Mouse (Mus musculus) midbrain, embryonic 15.5 days (tissue): ENCODE results near the gene Ubd. TPM values are rescaled to one million over a fixed set of nuclear protein-coding genes. Genes with fewer than 3 reads are reported as not detected.
"Not testable (repeated sequence)": the region's sequence is repeated elsewhere in the genome, so short reads cannot be mapped to it uniquely, and the experiment has no call there.

Source experiments
- ATAC-seq: fragments of 200-750 bp; cut with Nextera tagmentation; replicated peaks from 2 replicates; pipeline ENCODE4 v1.8.0; 2017; ENCODE audit warnings: moderate TSS enrichment
- H3K27ac ChIP-seq: fragments of 300-500 bp; sonication (generic); 2 replicates; pipeline ENCODE4 v1.5.1; 2015; ENCODE audit warnings: mild to moderate bottlenecking, inconsistent platforms
- H3K27me3 ChIP-seq: fragments of 300-500 bp; sonication (generic); replicated peaks from 2 replicates; pipeline ENCODE4 v1.6.1; 2015; ENCODE audit warnings: inconsistent platforms
- H3K36me3 ChIP-seq: fragments of 300-500 bp; sonication (generic); replicated peaks from 2 replicates; pipeline ENCODE4 v1.6.1; 2015; ENCODE audit warnings: inconsistent platforms
- H3K4me1 ChIP-seq: fragments of 300-500 bp; sonication (generic); 2 replicates; pipeline ENCODE4 v1.6.1; 2015; ENCODE audit warnings: inconsistent platforms
- H3K4me2 ChIP-seq: fragments of 300-500 bp; sonication (generic); 2 replicates; pipeline ENCODE4 v1.6.1; 2015; ENCODE audit warnings: inconsistent platforms, mild to moderate bottlenecking, moderate library complexity
- H3K4me3 ChIP-seq: fragments of 300-500 bp; sonication (generic); 2 replicates; pipeline ENCODE4 v1.5.1; 2015; ENCODE audit warnings: mild to moderate bottlenecking, inconsistent platforms
- H3K9ac ChIP-seq: fragments of 300-500 bp; sonication (generic); 2 replicates; pipeline ENCODE4 v1.6.1; 2015; ENCODE audit warnings: mild to moderate bottlenecking, inconsistent platforms
- H3K9me3 ChIP-seq: fragments of 300-500 bp; sonication (generic); 2 replicates; pipeline ENCODE4 v1.6.1; 2016; ENCODE audit warnings: inconsistent platforms
- WGBS: fragments of 180-500 bp; shearing (Covaris S2); methylation state at CpG from one replicate; pipeline ENCODE4 v1.1.7; 2015; ENCODE audit warnings: mixed read lengths; 5-methylcytosine and 5-hydroxymethylcytosine counted together
- polyA plus RNA-seq: library from polyadenylated mRNA; unstranded; fragments of >200 nt; fragmentation: Nextera tagmentation; extraction: Ambion mirVana; gene quantifications from 2 replicates; pipeline ENCODE4 v1.2.1, GENCODE M21; 2015

Ubd gene
- polyA plus RNA-seq, 1 experiment from 2014 or later = not detected

DNA sequence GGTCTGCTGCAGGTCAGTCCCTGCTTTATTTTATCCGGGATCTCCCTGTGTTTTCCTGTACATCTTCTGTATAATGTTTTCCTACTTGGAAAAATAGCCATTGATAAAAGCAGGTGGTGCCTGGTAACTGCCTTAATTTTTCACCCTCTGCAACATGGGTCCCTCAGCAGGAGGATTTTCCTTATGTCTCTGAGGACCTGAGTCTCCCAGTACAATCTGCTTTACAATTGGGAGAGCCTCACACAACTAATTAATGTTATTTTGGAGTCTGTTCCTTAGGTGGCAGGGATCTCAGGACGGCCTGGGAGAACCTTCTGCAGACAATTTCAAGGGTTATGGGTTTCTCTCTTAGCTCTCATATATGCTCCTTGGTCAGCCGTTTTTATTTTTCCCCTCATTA, 19.3 kb downstream of the Ubd start, which contains the start of gene Olfr95:
TSS of gene Olfr95 (minus strand) at position 101 of the 400 bp plus-strand sequence.
- no peak within 1 kb of the TSS for H3K9ac ChIP-seq
- no peak within 1 kb of the TSS for H3K4me2 ChIP-seq
- 83% methylated on average over 3 of the region's 3 CpGs for WGBS
- no peak within 1 kb of the TSS for H3K27ac ChIP-seq
- no peak within 1 kb of the TSS for H3K4me3 ChIP-seq
- ATAC-seq = no peak
- H3K36me3 ChIP-seq = no peaks in the 10 kb centered on the region
- H3K4me1 ChIP-seq = no peaks in the 10 kb centered on the region
- no peaks in the 10 kb centered on the region for H3K9me3 ChIP-seq
- 0 out of 2 replicates have a peak, but pooled peaks cover 2% of the 10 kb centered on the region for H3K27me3 ChIP-seq

DNA sequence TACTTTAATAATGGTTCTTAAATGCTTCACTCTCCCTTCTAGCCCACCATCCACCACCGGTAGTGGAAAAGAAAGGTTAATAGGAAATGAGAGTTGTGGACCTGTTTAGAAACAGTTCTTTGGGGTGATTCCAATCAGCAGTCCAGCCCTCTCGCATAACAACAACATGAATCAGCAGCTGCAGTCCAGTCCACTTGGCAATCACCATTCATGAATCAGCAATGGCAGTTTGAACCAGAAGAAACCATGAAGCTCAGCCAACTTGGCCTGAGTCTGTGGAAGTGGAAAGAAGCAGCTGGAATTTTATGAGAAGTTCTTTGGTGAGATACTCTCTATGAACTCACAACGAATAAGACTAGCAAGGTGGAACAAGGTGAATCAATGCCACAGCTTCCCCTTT, 24.8 kb downstream of the Ubd start:
- Histone ChIP-seq H3K9me3 (no peaks in the 10 kb centered on the region), H3K4me3 (no peak overlapping the region), H3K9ac (no peak overlapping the region), H3K27me3 (no peaks in the 10 kb centered on the region), H3K36me3 (no peaks in the 10 kb centered on the region), H3K4me2 (no peak overlapping the region), H3K27ac (no peak overlapping the region), H3K4me1 (no peaks in the 10 kb centered on the region)
- ATAC-seq = no peak
- 86% methylated on average over 3 of the region's 3 CpGs for WGBS

DNA sequence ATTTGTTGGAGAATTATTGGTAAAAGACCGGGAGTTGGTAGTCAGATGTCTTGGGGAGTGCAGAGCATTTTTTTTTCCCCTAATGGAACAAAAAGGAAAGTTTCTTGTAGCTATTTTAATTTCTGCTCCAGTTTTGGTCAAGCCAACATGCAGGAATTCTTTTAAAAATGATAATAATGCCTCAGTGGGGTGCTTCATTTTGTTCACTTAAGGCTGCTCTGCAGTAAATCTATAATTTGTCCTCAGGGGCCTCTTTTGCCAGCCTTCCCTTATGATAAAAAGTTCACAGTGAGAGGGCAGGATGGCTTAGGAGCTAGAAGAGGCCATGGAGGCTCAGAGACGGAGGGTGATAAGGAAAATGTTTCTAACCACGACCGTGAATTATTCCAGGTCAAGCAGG, 26.2 kb downstream of the Ubd start, which contains the start of gene Olfr96:
TSS of gene Olfr96 (plus strand) at position 301 of the 400 bp plus-strand sequence.
- Histone ChIP-seq H3K4me2 (no peak within 1 kb of the TSS), H3K36me3 (no peaks in the 10 kb centered on the region), H3K4me3 (no peak within 1 kb of the TSS), H3K27ac (no peak within 1 kb of the TSS), H3K9ac (no peak within 1 kb of the TSS), H3K4me1 (no peaks in the 10 kb centered on the region), H3K27me3 (no peaks in the 10 kb centered on the region), H3K9me3 (no peaks in the 10 kb centered on the region)
- WGBS = 66% methylated on average over 4 of the region's 4 CpGs
- ATAC-seq = no peak

DNA sequence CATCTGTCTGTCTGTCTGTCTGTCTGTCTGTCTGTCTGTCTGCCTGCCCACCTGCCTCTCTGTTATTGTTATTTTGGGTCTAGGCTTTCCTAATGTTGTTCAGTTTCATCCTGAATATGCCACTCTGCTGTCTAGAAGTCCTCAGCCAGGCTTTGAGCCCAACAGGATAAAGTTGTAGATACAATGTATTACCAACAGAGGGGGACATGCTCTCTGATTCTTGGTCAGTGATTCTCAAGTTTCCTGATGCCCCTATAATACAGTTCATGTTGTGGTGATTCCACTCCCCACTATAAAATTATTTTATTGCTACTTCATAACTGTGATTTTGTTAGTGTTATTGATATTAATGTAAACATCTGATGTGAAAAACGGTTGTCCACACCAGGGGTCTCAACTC, 28.2 kb downstream of the Ubd start:
- Histone ChIP-seq H3K27me3 (no peaks in the 10 kb centered on the region), H3K36me3 (no peaks in the 10 kb centered on the region), H3K9me3 (no peaks in the 10 kb centered on the region), H3K9ac (no peak overlapping the region), H3K4me2 (no peak overlapping the region), H3K4me1 (no peaks in the 10 kb centered on the region), H3K4me3 (no peak overlapping the region), H3K27ac (no peak overlapping the region)
- ATAC-seq = no peak
- WGBS = 27% methylated on average over 1 of the region's 1 CpGs

DNA sequence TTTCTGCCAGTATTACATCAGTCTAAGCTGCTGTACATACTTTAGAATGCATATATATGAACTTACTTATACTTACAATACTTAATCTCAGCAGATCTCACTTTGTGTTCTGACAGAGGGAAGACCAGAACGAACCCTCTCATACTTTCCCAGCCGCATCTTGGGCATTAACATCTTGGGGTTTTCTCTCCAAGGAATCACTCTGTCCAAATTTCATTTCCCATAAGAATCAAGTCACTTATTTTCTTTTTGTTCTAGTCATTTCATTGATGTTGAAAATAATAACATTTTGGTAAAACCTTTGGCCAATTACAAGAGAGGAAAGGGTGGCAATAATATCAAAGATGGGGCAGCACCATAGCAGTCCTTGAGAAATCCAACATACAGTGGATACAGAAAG, 43.5 kb downstream of the Ubd start, which contains the start of gene Olfr97:
TSS of gene Olfr97 (minus strand) at position 101 of the 400 bp plus-strand sequence.
- H3K36me3 ChIP-seq = not testable (repeated sequence)
- 88% methylated on average over 2 of the region's 2 CpGs for WGBS

DNA sequence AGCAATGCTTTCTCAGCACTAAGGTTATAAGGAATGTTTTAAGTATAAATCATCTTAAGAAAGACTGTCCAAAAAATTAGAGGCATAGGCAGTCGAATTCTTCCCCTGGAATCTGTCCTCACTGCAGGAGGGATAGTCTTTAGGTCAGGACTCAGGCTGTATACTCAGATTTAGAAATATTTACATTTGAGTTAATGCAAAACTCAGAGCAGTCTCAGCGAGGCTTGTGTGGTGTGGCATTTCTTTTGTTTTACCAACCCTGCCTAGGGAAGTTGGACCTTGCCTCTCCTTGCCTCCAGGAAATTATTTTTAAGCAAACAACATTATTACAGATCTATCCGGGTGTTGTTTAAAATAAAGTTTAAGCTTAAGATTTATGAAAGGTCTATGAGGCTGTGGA, 48.5 kb downstream of the Ubd start:
- Histone ChIP-seq H3K4me2 (no peak overlapping the region), H3K27ac (no peak overlapping the region)
- WGBS = 52% methylated on average over 3 of the region's 3 CpGs

More for the DNA sequence above, 43.5 kb downstream of the Ubd start, which contains the start of gene Olfr97:
- H3K4me1 ChIP-seq, H3K27me3 ChIP-seq, H3K4me3 ChIP-seq, H3K4me2 ChIP-seq, H3K27ac ChIP-seq, H3K9ac ChIP-seq, H3K9me3 ChIP-seq, ATAC-seq: not testable (repeated sequence)

More for the DNA sequence above, 48.5 kb downstream of the Ubd start:
- Histone ChIP-seq H3K27me3 (no peaks in the 10 kb centered on the region), H3K9ac (no peak overlapping the region), H3K36me3 (no peaks in the 10 kb centered on the region), H3K4me3 (no peak overlapping the region), H3K4me1 (no peaks in the 10 kb centered on the region), H3K9me3 (no peaks in the 10 kb centered on the region)
- ATAC-seq = no peak

Other genes starting within 250 kb of the Ubd start
- gene Ppp1r11, start 242.2 kb upstream of the Ubd start, polyA plus RNA-seq = 163 and 172 TPM in 2 replicates
- 51.0 and 52.7 TPM in 2 replicates for gene Znrd1, start 235.3 kb upstream of the Ubd start, polyA plus RNA-seq
- gene Znrd1as, start 235.3 kb upstream of the Ubd start, polyA plus RNA-seq = 4.7 and 4.9 TPM in 2 replicates
- gene 2410137M14Rik, start 212.7 kb upstream of the Ubd start, polyA plus RNA-seq = 0.40 and 0.68 TPM in 2 replicates
- gene H2-M5, start 204.4 kb upstream of the Ubd start, polyA plus RNA-seq = 3.4 and 3.8 TPM in 2 replicates
- 289 and 324 TPM in 2 replicates for gene Zfp57, start 192.7 kb upstream of the Ubd start, polyA plus RNA-seq
- 2.4 and 3.7 TPM in 2 replicates for gene Mog, start 170.5 kb upstream of the Ubd start, polyA plus RNA-seq
- gene Gabbr1, start 147.9 kb upstream of the Ubd start, polyA plus RNA-seq = 86.4 and 88.8 TPM in 2 replicates
- 0.06 TPM in 1 of 2 replicates, not detected in the other for gene Olfr90, start 105.4 kb upstream of the Ubd start, polyA plus RNA-seq
- gene Olfr91, start 95.6 kb upstream of the Ubd start, polyA plus RNA-seq = not detected in 2 replicates
- not detected in 2 replicates for gene Olfr92, start 73.8 kb upstream of the Ubd start, polyA plus RNA-seq
- gene Olfr93, start 32.4 kb upstream of the Ubd start, polyA plus RNA-seq = not detected in 2 replicates
- 0.10 and 0.26 TPM in 2 replicates for gene Olfr94, start 7.1 kb downstream of the Ubd start, polyA plus RNA-seq
- not detected in 2 replicates for gene Olfr95, start 19.2 kb downstream of the Ubd start, polyA plus RNA-seq
- not detected in 2 replicates for gene Olfr96, start 26.3 kb downstream of the Ubd start, polyA plus RNA-seq
- gene Olfr97, start 43.4 kb downstream of the Ubd start, polyA plus RNA-seq = not detected in 2 replicates
- not detected in 2 replicates for gene Olfr98, start 69.9 kb downstream of the Ubd start, polyA plus RNA-seq
- gene H2-M3, start 76.3 kb downstream of the Ubd start, polyA plus RNA-seq = 1.3 and 1.6 TPM in 2 replicates
- not detected in 2 replicates for gene Olfr99, start 89.6 kb downstream of the Ubd start, polyA plus RNA-seq
- not detected in 2 replicates for gene Olfr101, start 110.4 kb downstream of the Ubd start, polyA plus RNA-seq
- gene Olfr102, start 123.2 kb downstream of the Ubd start, polyA plus RNA-seq = not detected in 2 replicates
- not detected in 2 replicates for gene Olfr103, start 145.8 kb downstream of the Ubd start, polyA plus RNA-seq
- gene Olfr104-ps, start 165.7 kb downstream of the Ubd start, polyA plus RNA-seq = not detected in 2 replicates
- not detected in 2 replicates for gene Olfr105-ps, start 185.1 kb downstream of the Ubd start, polyA plus RNA-seq
- gene Olfr106-ps, start 196.5 kb downstream of the Ubd start, polyA plus RNA-seq = not detected in 2 replicates
- gene Olfr107, start 205.3 kb downstream of the Ubd start, polyA plus RNA-seq = not detected in 2 replicates